Mouse (Mus musculus) intestine, embryonic 14.5 days (tissue): Measurements from ENCODE around the gene Mef2c. TPM values are rescaled to one million over a fixed set of nuclear protein-coding genes. Genes with fewer than 3 reads are reported as not detected.

ENCODE experiments used
- ATAC-seq: fragments of 200-750 bp; cut with Nextera tagmentation; replicated peaks from 2 replicates; pipeline ENCODE4 v1.8.0; 2017; ENCODE audit warnings: low read depth, moderate number of reproducible peaks, moderate TSS enrichment, moderate library complexity; ENCODE audit not compliant: low FRiP score, low TSS enrichment
- DNase-seq: peaks from one replicate; pipeline ENCODE4 v3.0.0-alpha.2; 2018; ENCODE audit warnings: low spot score
- H3K27ac ChIP-seq: fragments of 300-500 bp; sonication (generic); 2 replicates; pipeline ENCODE4 v1.5.1; 2014; ENCODE audit warnings: low read depth, mild to moderate bottlenecking, control low read depth
- H3K27me3 ChIP-seq: fragments of 300-500 bp; sonication (generic); replicated peaks from 2 replicates; pipeline ENCODE4 v1.6.1; 2014; ENCODE audit warnings: low read length, control low read depth; ENCODE audit not compliant: control insufficient read depth, insufficient read depth
- H3K36me3 ChIP-seq: fragments of 300-500 bp; sonication (generic); 2 replicates; pipeline ENCODE4 v1.6.1; 2014; ENCODE audit warnings: low read length, control low read depth; ENCODE audit not compliant: control insufficient read depth, insufficient read depth
- H3K4me1 ChIP-seq: fragments of 300-500 bp; sonication (generic); replicated peaks from 2 replicates; pipeline ENCODE4 v1.6.1; 2014; ENCODE audit warnings: low read length, control low read depth, mixed read lengths; ENCODE audit not compliant: control insufficient read depth, insufficient read depth
- H3K4me2 ChIP-seq: fragments of 300-500 bp; sonication (generic); 2 replicates; pipeline ENCODE4 v1.6.1; 2014; ENCODE audit warnings: low read length
- H3K4me3 ChIP-seq: fragments of 300-500 bp; sonication (generic); 2 replicates; pipeline ENCODE4 v1.5.1; 2014; ENCODE audit warnings: low read depth, low read length, control low read depth, mixed read lengths
- H3K9ac ChIP-seq: fragments of 300-500 bp; sonication (generic); 2 replicates; pipeline ENCODE4 v1.6.1; 2014; ENCODE audit warnings: mild to moderate bottlenecking, low read length
- H3K9me3 ChIP-seq: fragments of 300-500 bp; sonication (generic); 2 replicates; pipeline ENCODE4 v1.6.1; 2016; ENCODE audit warnings: low read length, control low read depth; ENCODE audit not compliant: control insufficient read depth
- WGBS: fragments of 180-500 bp; shearing (Covaris S2); extraction: QIAGEN DNeasy Blood & Tissue Kit; methylation state at CpG from one replicate; pipeline ENCODE4 v1.1.7; 2014; 5-methylcytosine and 5-hydroxymethylcytosine counted together
- polyA plus RNA-seq: library from polyadenylated mRNA; unstranded; fragments of >200 nt; fragmentation: Nextera tagmentation; extraction: Ambion mirVana; gene quantifications from 2 replicates; pipeline ENCODE4 v1.2.1, GENCODE M21; 2014

Mef2c gene
- polyA plus RNA-seq, 1 experiment from 2014 or later: 42.8 TPM

GRCm38 (mm10) chr13:83546876-83547275, 43.0 kb downstream of the Mef2c start:
- 91% methylated on average over 5 of the region's 5 CpGs for WGBS
- Histone ChIP-seq H3K4me2 (no peak overlapping the region), H3K27ac (no peak overlapping the region), H3K9ac (no peak overlapping the region), H3K4me3 (no peak overlapping the region), H3K27me3 (no peaks in the 10 kb centered on the region), H3K9me3 (no peaks in the 10 kb centered on the region), H3K4me1 (no peaks in the 10 kb centered on the region), H3K36me3 (no peaks in the 10 kb centered on the region)
- ATAC-seq (no peak), DNase-seq (no peak)

- ATAC-seq (no peak), DNase-seq (no peak)
- H3K9me3 ChIP-seq: no peaks in the 10 kb centered on the region
- no peaks in the 10 kb centered on the region for H3K36me3 ChIP-seq
- no peak overlapping the region for H3K4me2 ChIP-seq
- H3K27ac ChIP-seq: no peak overlapping the region
- H3K27me3 ChIP-seq: no peaks in the 10 kb centered on the region
- no peak overlapping the region for H3K9ac ChIP-seq
- no peak overlapping the region for H3K4me3 ChIP-seq
- H3K4me1 ChIP-seq: no peaks in the 10 kb centered on the region
These were observed 47.4 kb downstream of the Mef2c start for GRCm38 (mm10) chr13:83551259-83551658.

- ATAC-seq (no peak), DNase-seq (no peak)
- H3K27me3 ChIP-seq: no peaks in the 10 kb centered on the region
- no peak overlapping the region for H3K4me2 ChIP-seq
- no peak overlapping the region for H3K4me3 ChIP-seq
- no peak overlapping the region for H3K27ac ChIP-seq
- 56% methylated on average over 1 of the region's 1 CpGs for WGBS
- H3K36me3 ChIP-seq: no peaks in the 10 kb centered on the region
- H3K9me3 ChIP-seq: no peaks in the 10 kb centered on the region
- no peaks in the 10 kb centered on the region for H3K4me1 ChIP-seq
- H3K9ac ChIP-seq: no peak overlapping the region
These were observed 48.2 kb downstream of the Mef2c start for GRCm38 (mm10) chr13:83552051-83552450.

- WGBS: 79% methylated on average over 2 of the region's 2 CpGs
- H3K4me1 ChIP-seq: peaks cover 4% of the 10 kb centered on the region; the same call in 1 of the 2 replicates
- no peak overlapping the region for H3K27ac ChIP-seq
- no peaks in the 10 kb centered on the region for H3K27me3 ChIP-seq
- no peaks in the 10 kb centered on the region for H3K36me3 ChIP-seq
- H3K9ac ChIP-seq: no peak overlapping the region
- DNase-seq (no peak), ATAC-seq (no peak)
- H3K9me3 ChIP-seq: no peaks in the 10 kb centered on the region
- no peak overlapping the region for H3K4me3 ChIP-seq
- no peak overlapping the region for H3K4me2 ChIP-seq
These were observed 59.4 kb downstream of the Mef2c start for GRCm38 (mm10) chr13:83563261-83563660.

GRCm38 (mm10) chr13:83565732-83566131, 61.9 kb downstream of the Mef2c start:
- no peak overlapping the region; the same call in 1 of the 2 replicates for H3K27ac ChIP-seq
- no peaks in the 10 kb centered on the region for H3K9me3 ChIP-seq
- DNase-seq (no peak), ATAC-seq (0 out of 2 replicates have a peak, but pooled peaks have one; percentile 36)
- no peak overlapping the region for H3K9ac ChIP-seq
- no peak overlapping the region for H3K4me2 ChIP-seq
- H3K36me3 ChIP-seq: no peaks in the 10 kb centered on the region
- H3K4me3 ChIP-seq: no peak overlapping the region
- WGBS: 44% methylated on average over 3 of the region's 3 CpGs
- H3K27me3 ChIP-seq: no peaks in the 10 kb centered on the region
- peaks cover 4% of the 10 kb centered on the region; the same call in 1 of the 2 replicates for H3K4me1 ChIP-seq

GRCm38 (mm10) chr13:83566180-83566579, 62.3 kb downstream of the Mef2c start:
- no peaks in the 10 kb centered on the region for H3K9me3 ChIP-seq
- no peaks in the 10 kb centered on the region for H3K36me3 ChIP-seq
- ATAC-seq: no peak
- DNase-seq: no peak
- H3K4me2 ChIP-seq: no peak overlapping the region
- H3K4me3 ChIP-seq: no peak overlapping the region
- H3K4me1 ChIP-seq: peaks cover 4% of the 10 kb centered on the region; the same call in 1 of the 2 replicates
- WGBS: 30% methylated on average over 4 of the region's 4 CpGs
- H3K27ac ChIP-seq: no peak overlapping the region
- H3K9ac ChIP-seq: no peak overlapping the region
- no peaks in the 10 kb centered on the region for H3K27me3 ChIP-seq

- no peak overlapping the region for H3K9ac ChIP-seq
- H3K27me3 ChIP-seq: no peaks in the 10 kb centered on the region
- H3K27ac ChIP-seq: no peak overlapping the region
- peaks cover 6% of the 10 kb centered on the region; the same call in 1 of the 2 replicates for H3K4me1 ChIP-seq
- no peak overlapping the region for H3K4me2 ChIP-seq
- H3K4me3 ChIP-seq: no peak overlapping the region
- no peaks in the 10 kb centered on the region for H3K9me3 ChIP-seq
- 43% methylated on average over 8 of the region's 8 CpGs for WGBS
- no peaks in the 10 kb centered on the region for H3K36me3 ChIP-seq
- ATAC-seq: no peak
- no peak for DNase-seq
These were observed 63.1 kb downstream of the Mef2c start for GRCm38 (mm10) chr13:83566834-83567534.

- ATAC-seq (no peak), DNase-seq (no peak)
- no peaks in the 10 kb centered on the region for H3K9me3 ChIP-seq
- 79% methylated on average over 3 of the region's 3 CpGs for WGBS
- no peak overlapping the region for H3K4me3 ChIP-seq
- no peaks in the 10 kb centered on the region for H3K36me3 ChIP-seq
- H3K27ac ChIP-seq: no peak overlapping the region
- H3K9ac ChIP-seq: no peak overlapping the region
- no peaks in the 10 kb centered on the region for H3K27me3 ChIP-seq
- peaks cover 12% of the 10 kb centered on the region; the same call in 1 of the 2 replicates for H3K4me1 ChIP-seq
- H3K4me2 ChIP-seq: no peak overlapping the region
These were observed 63.8 kb downstream of the Mef2c start for GRCm38 (mm10) chr13:83567681-83568080.

- Histone ChIP-seq H3K9me3 (no peaks in the 10 kb centered on the region), H3K9ac (no peak overlapping the region), H3K27me3 (no peaks in the 10 kb centered on the region), H3K4me2 (no peak overlapping the region), H3K4me1 (peaks cover 12% of the 10 kb centered on the region; the same call in 1 of the 2 replicates), H3K36me3 (no peaks in the 10 kb centered on the region), H3K4me3 (no peak overlapping the region), H3K27ac (no peak overlapping the region)
- 70% methylated on average over 11 of the region's 11 CpGs for WGBS
- DNase-seq (no peak), ATAC-seq (no peak)
These were observed 65.0 kb downstream of the Mef2c start for GRCm38 (mm10) chr13:83568759-83569256.
